Mouse (Mus musculus) urinary bladder, postnatal 14 days (tissue): ENCODE measurements around the gene Rab14.

Source experiments
- DNase-seq: peaks from one replicate; pipeline ENCODE4 v3.0.0; 2021; ENCODE audit warnings: low spot score

Rab14 gene

DNA sequence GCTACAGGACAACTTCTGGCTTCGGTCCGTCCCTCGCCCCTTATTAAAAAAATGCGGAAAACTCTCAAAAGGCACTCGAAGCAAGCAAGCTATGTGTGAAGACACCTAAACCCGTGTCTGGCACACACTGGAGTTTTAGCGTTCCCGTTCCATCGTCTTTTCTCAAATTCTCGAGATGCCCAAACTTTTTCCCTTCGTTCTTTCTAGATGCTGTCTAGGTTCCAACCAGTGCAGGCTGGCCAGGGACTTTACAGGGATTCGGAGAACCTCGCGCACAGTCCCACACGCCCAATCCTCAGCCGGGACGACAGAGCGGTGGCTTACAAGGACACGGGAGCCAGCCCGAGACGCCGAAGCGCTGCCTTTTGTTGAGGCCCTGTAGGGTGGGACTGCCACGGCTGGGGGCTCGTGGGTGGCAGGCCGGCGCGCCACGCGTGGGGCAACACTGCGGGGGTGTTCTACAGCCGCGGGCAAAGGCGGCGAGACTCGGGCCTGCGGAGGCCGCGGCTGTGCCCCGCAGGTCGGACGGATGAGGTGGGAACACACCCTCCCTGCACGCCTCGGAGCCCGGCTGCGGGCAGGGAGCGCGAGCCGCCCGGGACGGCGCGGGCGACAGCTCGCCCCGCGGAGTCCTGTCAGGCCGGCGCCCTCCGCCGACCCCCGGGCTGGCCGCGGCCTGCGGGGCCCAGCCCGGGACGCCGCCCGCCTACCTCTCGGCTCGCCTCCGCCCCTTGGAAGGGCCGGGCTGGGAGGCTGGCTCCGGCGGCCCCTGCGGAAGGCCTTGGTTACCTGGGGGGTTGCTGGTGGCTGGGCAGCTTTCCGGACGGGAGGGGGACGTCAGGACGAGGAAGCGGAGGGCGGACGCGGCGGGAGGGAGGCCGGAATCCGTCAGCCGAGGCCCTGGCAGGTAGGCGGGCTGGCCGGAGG is 686 bp downstream of the Rab14 start:
- DNase-seq, result peak; percentile 48

- no peak for DNase-seq
Observed at GRCm38 (mm10) chr2:35199541-35199940, 1.4 kb downstream of the Rab14 start.

DNA sequence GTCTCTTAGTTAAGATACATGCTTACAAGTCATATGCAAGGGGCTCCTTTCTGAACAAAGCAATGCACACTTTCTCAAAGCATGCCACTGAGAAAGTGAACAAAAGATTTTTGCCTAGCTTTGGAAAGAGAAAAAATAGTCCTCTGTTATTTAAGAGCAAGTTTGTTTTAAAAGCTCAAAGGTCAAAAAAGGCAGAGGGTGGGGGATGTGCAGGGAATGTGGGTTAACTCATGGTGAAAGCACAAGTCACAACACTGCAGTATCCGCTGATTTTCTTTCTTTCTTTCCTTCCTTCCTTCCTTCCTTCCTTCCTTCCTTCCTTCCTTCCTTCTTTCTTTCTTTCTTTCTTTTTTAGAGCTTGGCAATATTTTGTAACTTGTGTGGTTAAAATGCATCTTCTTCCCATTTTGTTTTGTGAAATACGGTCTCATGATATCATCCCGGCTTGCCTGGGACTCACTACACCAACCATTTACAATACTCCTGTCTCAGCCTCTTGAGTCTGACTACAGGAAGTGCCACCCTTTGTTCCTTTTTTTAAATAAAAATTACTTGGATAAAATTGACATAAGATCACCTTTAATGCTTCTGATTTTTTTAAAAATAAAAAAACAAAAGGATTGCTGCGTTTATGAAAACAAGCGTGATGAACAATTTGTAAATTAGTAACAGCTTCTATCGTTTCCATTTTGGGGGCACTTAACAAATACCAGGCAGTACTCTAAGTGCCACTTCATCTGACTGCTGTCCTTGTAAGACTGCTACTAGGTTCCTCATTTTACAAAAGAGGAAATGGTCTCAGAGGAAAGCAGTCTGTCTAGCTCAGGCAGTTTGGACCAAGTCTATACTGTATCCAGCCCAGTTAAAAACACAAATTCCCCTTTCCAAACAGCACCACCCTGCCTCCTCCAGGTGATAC is 5.0 kb downstream of the Rab14 start:
- no peak for DNase-seq

GRCm38 (mm10) chr2:35193976-35194375 is 6.9 kb downstream of the Rab14 start:
- no peak for DNase-seq

DNA sequence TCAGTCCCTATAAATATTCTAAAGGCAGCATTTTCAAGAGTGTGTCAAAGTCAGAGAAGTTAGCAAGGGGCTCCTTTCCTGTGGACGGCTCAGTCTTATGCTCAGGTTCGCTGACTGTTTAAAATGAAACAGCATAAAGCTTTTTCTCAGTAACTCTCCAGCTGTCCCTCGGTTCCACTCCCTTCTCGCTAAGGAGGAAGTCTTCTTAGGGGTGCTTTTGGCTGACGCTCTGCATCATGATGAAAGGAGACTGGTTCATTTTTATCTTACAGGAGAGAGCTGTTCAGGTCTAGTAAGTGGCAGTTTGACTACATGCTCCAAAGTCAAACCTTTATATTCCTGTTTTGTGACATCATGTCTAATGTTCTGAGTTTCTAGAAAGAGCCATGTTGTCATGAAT is 12.0 kb downstream of the Rab14 start:
- DNase-seq, result no peak

GRCm38 (mm10) chr2:35183115-35183673 is 17.7 kb downstream of the Rab14 start:
- no peak for DNase-seq

DNA sequence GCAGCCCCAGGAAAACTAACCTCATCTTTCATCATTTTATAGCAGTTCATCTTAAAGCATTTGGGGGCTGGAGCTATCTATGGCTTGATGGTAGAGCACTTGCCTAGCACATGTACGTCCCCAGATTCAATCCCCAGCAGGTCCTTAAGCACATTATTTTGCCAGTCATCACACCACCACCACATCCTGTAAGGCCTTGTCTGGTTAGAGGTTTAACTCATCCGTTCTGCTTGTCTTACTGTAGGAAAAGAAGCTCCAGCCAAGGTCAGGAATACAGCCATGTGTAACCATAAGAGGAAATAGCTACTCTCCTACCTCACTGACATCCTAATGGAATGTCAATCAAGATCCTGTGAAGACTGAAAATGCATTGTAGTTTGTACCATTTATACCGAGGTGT is 22.8 kb downstream of the Rab14 start:
- DNase-seq, result no peak

GRCm38 (mm10) chr2:35175281-35176065 is 25.4 kb downstream of the Rab14 start:
- DNase-seq, result no peak

- DNase-seq, result no peak
Observed at GRCm38 (mm10) chr2:35174100-35174499, 26.8 kb downstream of the Rab14 start.

DNA sequence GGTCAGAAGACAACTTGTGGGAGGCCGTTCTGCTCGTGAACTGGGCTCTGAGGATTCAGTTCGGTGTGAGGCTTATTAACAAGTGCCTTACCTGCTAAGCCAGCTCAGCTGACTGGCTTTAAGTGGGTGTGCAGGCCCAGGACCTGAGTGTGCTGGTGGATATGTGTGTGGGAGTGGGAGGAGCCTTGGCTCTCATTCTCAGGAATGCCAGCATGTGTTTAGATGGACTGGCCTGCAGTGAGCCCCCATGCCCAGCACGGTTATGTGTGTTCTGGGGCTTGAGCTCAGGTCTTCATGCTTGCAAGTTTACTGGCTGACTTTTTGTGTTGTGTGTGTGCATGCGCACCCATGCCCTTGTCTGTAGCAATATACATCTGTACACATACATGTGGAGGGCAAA is 27.3 kb downstream of the Rab14 start:
- no peak for DNase-seq

- no peak for DNase-seq
Observed at GRCm38 (mm10) chr2:35172246-35172645, 28.7 kb downstream of the Rab14 start.

GRCm38 (mm10) chr2:35171341-35171861 is 29.5 kb downstream of the Rab14 start:
- DNase-seq, result peak; percentile 50

- no peak for DNase-seq
Observed at GRCm38 (mm10) chr2:35169452-35169851, 31.5 kb downstream of the Rab14 start.

DNA sequence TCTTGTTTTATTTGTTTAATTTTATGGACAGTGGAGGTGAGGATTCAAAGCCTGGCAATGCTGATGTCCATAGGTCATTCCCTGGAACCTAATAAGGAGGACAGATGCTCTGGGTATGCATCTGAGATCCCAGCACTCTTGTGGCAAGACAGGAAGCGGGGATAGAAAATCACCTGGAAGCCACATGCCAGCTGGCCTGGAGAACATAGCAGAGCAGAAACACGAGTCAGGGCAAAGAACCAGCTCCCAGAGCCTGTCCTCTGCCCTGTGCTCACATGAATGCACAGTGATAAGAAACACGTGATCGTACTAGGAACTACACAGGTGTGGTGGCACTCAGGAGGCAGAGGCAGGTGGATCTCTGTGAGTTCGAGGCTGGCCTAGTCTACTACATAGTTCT is 34.1 kb downstream of the Rab14 start:
- no peak for DNase-seq

GRCm38 (mm10) chr2:35165416-35165815 is 35.5 kb downstream of the Rab14 start:
- no peak for DNase-seq

DNA sequence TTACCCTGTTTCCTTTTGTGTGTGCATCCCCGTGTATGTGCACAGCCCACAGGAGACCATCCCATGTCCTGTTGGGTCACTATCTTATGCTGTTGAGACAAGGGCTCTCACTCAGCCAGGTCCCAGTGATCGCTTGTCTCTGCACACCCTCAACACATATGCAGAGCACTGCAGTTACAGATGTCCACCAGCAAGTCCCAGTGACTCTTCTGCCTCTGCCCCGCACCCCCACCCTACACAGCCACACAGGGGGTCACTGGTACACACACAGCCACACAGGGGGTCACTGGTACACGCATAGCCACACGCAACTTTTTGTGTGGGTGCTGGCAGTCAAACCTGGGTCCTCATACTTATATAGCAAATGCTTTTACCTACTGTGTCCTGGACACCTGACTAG is 37.5 kb downstream of the Rab14 start:
- DNase-seq, result no peak

GRCm38 (mm10) chr2:35161846-35162488 is 39.0 kb downstream of the Rab14 start:
- DNase-seq, result no peak

- DNase-seq, result peak; percentile 24
Observed at GRCm38 (mm10) chr2:35160206-35160605, 40.7 kb downstream of the Rab14 start.

DNA sequence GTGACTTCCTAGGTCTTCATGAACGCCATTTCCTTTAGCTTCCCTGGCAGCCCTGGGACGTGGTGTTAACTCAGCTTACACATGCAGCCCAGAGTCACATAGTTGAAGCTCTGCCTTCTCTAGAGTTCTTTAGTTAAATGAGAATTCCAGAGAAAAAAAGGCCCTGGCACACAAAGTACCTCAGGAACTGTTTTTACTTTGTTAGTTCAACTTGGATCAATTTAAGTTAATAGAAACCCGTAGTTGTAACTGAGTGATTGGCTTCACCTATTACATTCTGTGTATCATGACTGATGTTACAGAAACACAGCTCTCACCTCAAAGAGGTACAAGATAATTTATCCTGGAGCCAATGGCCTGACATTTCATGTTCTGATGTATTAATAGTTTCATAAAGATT is 42.6 kb downstream of the Rab14 start:
- no peak for DNase-seq

DNA sequence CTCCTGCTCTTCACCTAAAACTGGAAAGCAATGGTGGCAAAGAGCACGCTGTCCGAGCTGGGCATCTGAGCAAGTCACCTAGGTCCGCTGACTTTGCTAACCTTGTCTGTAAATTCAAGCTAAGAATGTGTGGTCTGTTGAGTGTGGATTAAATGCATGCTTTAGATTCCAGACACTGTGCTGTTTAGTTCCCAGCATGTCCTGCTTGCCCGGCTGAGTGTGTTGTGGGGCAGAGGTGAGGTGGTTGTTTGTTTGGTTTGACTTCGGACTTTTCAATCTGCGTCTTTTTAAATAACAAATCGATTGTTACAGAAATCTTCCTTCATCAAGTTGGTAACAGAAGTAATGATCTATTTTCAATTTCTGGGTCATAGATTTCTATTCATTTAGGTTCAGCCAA is 43.1 kb downstream of the Rab14 start:
- DNase-seq, result no peak

GRCm38 (mm10) chr2:35156985-35157384 is 43.9 kb downstream of the Rab14 start:
- DNase-seq, result no peak
